Mouse (Mus musculus) cerebellum, postnatal 25 days (tissue): ENCODE measurements at regions not wholly inside any gene's neighbourhood (a gene's known extent, or its start where the extent isn't known, plus 50 kb on each side); places are given as distances from the start of the nearest gene placed in this dataset.
A peak's percentile ranks its signal among the peaks of the same experiment; 100 is the strongest.
"Not testable (repeated sequence)": the region's sequence is repeated elsewhere in the genome, so short reads cannot be mapped to it uniquely, and the experiment has no call there.

Source experiments
- DNase-seq, 2 experiments: peaks; one replicate each; pipeline ENCODE4 v3.0.0; 2021; ENCODE audit warnings: mixed read lengths in 2 of 2

DNA sequence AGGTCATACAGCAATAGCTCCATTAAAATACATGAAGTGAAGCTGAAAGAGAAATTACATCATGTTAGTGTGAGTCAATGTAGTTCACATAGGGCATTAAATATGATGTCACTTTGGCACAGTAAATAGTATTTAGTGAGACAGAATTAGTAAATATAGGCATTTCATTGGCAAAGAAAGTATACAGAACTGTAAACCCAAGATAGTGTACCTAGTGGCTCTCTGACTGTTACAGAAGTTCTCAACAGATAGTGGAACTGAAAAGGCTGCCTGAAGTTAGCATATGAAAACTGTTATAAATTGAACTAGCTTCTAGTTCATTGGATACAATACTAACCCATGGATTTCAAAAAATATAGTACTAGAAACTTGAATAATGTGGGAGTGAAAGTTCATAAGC, 1642.1 kb upstream of the Cdh6 start:
- DNase-seq, result no peak

DNA sequence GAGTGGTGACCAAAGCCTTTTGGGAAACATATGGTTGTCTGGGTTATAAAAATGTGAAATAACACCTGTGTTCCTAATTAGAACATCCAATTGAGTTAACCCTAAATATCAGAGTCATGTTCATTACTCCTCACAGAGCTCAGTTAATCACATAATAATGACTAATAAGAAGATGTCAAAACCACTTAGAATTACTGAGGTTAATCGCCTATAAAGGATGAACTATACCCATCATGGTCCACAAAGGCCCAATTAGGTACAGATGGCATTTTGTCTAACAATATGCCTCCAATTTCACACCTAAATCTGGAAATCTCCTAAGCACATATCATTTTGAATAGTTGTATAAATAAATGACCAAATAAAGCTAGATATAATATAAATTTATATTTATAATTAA, 1633.4 kb upstream of the Cdh6 start:
- no peak for DNase-seq

DNA sequence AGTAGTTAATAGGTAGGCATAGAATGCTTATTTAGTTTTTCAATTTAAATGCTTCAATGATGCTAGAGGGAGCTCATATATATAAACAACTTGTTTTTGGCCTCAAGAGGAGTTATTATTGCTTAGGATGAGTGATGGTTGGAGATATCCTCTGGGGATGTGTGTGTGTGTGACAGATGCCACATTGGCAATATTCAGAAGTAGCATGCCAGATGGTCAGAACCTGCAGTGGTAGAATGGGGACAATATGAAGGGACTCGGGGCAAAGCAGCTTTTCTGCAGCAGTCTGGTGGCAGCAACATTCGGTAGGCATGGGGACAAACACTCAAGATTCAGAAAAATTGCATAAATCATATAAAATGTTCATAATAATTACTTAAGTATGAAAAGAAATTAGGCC, 1621.7 kb upstream of the Cdh6 start:
- peak; percentile 2 to 5 for DNase-seq

DNA sequence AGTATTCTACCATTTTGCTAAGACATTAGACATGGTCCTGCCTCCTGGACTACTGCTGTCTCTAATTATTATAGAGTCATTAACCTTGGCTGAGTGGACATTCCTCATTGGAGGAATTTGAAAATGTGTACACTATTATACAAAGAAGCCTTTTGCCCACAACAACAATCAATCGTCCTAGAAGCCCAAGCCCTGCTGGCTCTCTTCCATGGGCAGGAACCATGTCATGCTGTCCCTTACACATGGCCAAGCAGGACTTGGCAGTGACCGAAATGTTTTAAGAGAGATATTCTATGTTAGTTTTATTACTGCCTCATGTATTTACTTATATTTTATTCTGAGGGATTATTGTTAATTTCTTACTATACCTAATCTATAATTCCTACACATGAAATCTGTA, 1607.3 kb upstream of the Cdh6 start:
- peak in 1 of 2 experiments; percentile 4 for DNase-seq

DNA sequence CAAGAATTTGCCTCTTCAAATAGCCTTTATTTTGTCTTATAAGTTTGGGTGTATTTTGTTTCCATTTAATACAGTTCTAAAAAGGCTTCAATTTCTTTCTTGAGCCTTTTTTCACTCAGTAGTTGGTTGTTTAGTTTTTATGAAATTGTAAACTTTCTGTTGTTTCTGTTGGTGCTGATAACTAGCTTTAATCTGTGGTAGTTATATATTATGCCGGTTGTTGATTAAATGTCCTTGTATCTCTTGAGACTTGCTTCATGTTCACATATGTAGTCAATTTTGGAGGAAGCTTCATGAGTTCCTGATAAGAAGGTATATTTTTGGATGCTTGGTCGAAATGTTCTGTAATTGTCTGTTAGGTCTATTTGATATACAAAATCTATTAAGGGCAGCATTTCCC, 1568.3 kb upstream of the Cdh6 start:
- DNase-seq, result no peak

DNA sequence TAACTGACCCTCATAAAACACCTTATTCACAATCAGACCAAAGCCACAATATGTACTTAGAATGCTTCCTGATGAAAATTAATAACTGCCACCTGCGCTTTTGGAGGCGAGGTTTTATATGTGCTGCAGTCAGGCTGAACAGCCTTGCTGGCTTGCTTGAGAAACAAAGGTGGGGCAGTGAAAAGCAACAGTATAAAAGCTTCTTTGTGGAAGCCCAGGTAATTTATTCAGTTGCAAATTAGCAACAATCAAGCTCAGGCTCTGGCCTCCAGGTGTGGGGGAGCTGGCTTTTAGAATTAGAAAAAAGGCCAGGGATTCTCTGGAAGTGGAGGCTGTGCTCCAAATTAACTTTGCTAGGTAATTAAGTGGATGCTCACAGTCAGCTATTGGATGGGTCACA, 1524.5 kb upstream of the Cdh6 start:
- not testable (repeated sequence) for DNase-seq

DNA sequence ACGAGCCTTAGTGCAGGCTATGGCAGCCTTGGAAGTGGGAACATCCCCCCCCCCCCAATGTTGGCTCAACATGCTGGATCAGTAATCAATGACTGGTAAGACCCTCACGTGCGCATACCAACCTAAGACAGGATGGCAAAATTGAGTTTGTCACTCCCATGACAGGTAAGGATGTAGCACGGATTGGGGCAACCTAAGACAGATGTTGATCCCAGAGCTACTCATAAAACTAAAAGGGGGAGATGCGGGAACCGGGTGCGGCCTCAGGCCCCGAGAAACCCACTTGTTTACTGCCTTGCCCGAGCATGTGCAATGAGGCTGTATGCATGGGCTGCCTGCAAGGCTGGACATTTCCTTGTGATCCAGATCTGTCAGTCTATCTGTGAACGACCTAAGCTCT, 1523.0 kb upstream of the Cdh6 start:
- DNase-seq, result no peak

DNA sequence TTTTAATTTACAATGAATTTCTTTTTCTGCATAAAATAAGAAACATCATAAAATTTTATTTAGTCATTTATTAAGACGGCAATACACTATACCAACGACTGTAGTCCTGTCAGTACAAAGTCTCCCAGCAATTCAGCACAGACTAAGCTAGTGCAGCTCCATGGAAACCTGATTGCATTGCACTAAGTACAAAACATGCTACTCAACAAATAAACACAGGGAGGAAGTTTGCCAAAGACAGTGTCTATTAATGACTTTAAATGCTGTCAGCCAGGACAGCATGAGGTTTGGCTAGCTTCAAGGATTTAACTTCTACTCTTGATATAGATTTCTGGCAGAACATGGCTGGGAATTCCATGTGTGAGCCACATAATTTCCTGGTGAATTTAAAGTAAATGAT, 1515.7 kb upstream of the Cdh6 start:
- DNase-seq, result no peak

DNA sequence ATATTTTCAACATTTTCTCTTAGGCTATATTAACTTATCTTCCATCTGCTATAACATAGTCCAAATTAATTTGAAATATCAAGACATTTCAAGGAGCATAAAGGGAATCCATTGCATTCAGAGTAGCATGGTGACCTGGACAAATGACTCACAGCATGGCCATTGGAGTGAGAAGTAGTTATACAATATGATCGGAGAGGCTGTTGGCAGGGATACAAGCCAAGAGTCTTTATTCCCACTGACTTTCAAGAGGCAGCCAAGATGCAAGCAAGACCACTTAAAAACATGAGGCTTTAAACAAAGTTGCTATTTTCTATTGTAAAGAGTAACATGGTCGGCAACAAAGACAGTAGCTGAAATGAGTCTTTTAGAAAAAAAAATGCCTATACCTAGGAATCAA, 1468.8 kb upstream of the Cdh6 start:
- no peak for DNase-seq

DNA sequence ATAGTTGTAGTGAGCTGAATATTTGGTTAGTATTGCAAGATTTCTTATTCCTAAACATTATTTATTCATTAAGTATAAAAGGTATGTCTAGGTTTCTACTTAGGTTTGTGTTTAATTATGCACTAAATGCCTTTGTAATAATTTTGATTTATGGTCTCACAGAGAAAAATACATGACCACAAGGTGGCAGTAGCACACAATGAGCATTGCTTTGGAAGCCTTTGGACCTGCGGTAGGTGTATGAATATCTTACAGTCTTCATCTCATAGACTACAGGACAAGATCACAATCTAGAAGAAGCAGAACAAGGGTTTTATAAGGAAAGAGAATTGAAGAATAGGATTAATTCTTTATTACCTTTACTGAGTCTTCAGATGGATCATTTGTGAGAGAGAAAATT, 1455.0 kb upstream of the Cdh6 start:
- peak; percentile 3 to 50 for DNase-seq

DNA sequence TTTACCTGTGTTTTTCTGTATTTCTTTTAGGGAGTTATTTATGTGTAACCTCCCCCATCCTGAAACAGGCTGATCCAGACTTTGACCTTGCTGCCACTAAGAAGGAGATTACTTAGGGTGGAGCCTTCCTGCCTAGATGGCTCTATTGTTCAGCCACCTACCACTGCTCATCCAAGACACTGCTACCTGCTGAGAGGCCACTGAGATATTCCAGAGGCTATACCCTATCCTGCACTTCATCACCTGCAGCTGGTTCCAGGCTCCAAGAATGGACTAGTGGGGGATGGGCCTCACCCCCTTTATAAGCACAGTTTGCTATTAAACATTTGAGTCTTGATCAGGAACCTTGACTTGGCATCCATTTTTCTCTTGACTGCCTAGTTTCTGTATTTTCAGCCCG, 1433.2 kb upstream of the Cdh6 start:
- no peak for DNase-seq
